Mouse (Mus musculus) heart, postnatal 10 days (tissue): ENCODE data around the gene Ephx1. TPM values are rescaled to one million over a fixed set of nuclear protein-coding genes. Genes with fewer than 3 reads are reported as not detected.
"Not testable (repeated sequence)": the region's sequence is repeated elsewhere in the genome, so short reads cannot be mapped to it uniquely, and the experiment has no call there.

Experiments used
- DNase-seq, 2 experiments: peaks; one replicate each; pipeline ENCODE4 v3.0.0; 2021
- intact Hi-C: fragments of 180-260 bp; cut with DNase I; formaldehyde crosslinking; loops from one replicate; pipeline ENCODE4 v1.15.1; 2025
- total RNA-seq, 2 experiments: library from RNA; stranded (reverse); gene quantifications; 2 replicates each; pipeline ENCODE4 v1.2.3; 2021

The Ephx1 gene
- total RNA-seq, 2 experiments from 2014 or later = 20.5 to 21.2 TPM

DNA sequence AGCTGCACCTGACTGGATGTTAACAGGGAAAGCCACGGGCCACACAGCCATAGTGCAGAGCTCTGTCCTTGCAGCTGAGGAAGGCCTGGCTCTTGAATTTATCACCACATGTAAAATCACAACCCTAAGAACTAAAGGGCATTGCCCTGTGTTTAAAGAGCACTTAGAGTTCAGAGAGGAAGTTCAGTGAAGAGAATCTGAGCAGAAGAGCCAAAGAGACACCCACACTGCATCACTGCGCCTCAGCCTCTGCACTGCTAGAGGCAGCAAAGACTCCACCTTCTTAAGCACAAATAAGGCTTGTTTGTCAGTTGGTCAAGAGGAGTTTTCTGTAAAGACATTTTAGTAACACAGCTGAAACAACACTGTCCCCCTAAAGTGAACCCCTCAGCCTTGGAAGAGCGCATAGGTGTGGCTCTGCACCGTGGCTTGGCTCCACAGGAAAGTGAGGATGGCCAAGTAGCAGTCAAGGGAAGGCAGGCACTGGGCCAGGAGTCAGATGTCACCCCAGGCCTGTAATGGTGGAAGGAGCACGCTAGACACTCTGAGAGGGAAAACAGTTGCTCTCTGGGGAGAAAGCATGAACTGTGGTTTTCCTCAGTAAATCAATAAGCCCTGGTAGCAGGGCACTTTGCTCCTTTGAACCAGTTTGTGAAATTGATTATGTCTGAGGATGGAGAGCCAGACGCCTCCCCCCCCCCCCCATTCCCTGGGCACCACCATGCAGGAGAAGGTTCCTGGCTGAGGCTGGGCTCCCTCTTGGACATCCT is 5.8 kb downstream of the Ephx1 start:
- intact Hi-C loops = no loop called here
- DNase-seq = peak; percentile 78 to 79

- DNase-seq = no peak
- intact Hi-C loops = no loop called here
Measured at GRCm38 (mm10) chr1:181013446-181013845, 7.3 kb downstream of the Ephx1 start.

GRCm38 (mm10) chr1:181012416-181012815 is 8.3 kb downstream of the Ephx1 start:
- intact Hi-C loops = no loop called here
- no peak for DNase-seq

GRCm38 (mm10) chr1:181011601-181012000 is 9.1 kb downstream of the Ephx1 start:
- intact Hi-C loops = no loop called here
- no peak for DNase-seq

DNA sequence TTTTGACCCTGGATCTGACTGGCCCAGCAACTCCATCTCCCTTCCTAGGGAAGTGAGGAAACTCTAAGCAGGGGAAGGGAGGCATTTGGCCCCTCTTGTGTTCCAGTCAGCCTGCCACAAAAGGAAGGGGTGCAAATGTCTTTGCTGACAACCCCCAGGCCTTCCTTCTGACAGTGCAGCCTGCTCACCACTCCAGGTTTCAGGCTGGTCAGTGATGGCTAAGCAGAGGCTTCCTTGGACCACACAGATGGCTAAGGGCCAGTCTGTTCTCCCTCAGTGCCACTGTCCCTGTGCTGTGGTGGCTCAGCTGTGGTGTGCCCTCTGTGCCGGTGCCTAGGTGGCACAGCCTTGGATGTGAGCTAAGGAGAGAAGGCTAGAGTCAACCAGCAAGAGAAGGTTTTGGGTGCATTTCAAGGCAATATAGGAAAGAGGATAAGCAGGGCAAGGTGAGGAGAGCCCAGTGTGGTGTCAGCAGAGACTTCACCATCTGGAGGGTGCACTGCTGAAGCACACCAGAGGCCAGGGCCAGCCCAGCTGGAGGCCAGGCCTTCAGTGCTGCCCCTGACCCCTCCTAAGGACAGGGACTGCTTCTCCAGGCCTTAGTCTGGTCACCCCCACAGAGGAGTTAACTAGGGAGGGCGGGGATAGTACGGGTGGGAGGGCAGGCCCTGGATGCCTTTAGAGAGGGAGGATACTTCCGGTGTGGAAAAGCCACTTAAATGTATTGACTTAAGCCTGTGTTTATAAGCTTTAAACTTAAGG is 10.4 kb downstream of the Ephx1 start:
- peak; percentile 11 to 28 for DNase-seq

DNA sequence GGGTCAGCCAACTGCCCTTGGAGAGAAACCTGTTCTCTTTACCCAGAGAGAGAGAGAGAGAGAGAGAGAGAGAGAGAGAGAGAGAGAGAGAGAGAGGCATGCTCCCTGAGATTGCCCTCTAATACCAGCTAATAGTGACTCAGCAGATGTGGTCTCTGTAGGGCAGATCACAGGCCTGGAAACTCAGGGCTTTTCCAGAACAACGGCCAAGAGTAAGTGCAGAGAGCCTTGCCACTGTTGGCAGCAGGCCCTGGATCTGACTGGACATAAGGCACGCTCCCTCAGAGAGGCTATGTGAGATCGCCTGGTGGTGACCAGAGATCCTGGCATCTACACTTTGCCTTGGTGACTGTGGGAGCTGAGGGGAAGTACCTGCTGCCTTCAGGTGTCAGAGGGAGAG is 10.9 kb downstream of the Ephx1 start:
- peak; percentile 82 to 83 for DNase-seq
- intact Hi-C loops = no loop called here

More for the DNA sequence above, 10.4 kb downstream of the Ephx1 start:
- intact Hi-C loops = no loop called here

GRCm38 (mm10) chr1:181009011-181009590 is 11.6 kb downstream of the Ephx1 start:
- intact Hi-C loops = no loop called here
- no peak for DNase-seq

DNA sequence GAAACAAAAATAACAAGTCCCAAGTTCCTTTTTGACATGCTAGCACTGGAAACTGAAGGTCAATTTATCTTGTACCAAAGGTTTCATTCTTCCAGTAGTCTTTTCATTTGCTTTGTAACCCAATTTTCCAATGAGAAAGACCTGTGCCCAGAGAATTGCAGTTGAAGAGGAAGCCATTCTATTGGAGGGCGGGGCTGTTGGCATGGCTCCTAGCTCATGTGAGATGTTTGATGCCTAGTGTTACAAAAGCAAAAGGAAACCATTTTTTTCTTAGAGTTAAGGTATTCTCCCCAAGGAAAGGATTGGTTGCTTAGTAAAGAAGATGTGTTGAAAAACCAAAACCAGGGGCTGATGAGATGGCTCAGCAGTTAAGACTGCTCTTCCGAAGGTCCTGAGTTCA is 12.4 kb downstream of the Ephx1 start:
- intact Hi-C loops = no loop called here
- DNase-seq = peak; percentile 35

GRCm38 (mm10) chr1:181007831-181008230 is 12.9 kb downstream of the Ephx1 start:
- intact Hi-C loops = no loop called here
- DNase-seq = no peak

DNA sequence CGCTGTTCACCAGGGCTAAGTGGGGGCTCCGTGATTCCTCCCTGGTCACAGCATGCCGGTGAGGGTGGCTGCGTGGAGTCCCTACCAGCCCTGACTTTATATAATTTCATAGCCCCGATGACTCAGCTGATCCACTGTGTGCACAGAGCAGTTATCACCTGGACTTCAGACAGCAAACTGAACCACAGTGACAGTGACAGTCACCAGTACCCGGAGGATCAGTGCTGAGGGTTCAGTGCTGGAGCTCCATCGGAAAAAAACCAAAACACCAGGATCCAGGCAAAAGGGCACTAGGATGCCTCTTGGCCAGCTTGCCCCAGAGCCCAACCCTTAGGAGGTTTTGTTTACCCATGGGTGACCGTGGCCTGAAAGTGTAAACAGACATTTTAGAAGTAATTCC is 15.4 kb downstream of the Ephx1 start:
- intact Hi-C loops = no loop called here
- DNase-seq = no peak

GRCm38 (mm10) chr1:181003790-181004189 is 16.9 kb downstream of the Ephx1 start:
- intact Hi-C loops = no loop called here
- DNase-seq = no peak

DNA sequence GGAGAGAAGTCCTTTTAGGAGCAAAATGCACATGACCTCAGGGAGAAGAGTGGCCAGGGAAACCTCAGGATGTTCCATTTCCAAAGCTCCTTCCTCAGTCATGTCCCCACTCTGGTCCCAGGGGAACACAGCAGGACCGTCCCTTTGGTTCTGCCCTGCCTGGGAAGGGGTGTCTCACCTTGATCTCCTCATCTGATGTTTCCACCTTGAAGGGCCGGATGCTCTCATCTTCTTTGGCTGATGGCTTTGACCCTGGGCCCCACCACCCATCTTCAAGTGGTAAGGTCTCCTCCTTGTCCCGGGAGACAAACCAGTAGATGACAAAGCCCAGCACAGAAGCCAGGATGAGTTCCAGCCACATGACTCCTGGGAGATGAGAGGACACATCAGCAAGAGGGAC is 19.1 kb downstream of the Ephx1 start:
- no peak for DNase-seq
- intact Hi-C loops = no loop called here

DNA sequence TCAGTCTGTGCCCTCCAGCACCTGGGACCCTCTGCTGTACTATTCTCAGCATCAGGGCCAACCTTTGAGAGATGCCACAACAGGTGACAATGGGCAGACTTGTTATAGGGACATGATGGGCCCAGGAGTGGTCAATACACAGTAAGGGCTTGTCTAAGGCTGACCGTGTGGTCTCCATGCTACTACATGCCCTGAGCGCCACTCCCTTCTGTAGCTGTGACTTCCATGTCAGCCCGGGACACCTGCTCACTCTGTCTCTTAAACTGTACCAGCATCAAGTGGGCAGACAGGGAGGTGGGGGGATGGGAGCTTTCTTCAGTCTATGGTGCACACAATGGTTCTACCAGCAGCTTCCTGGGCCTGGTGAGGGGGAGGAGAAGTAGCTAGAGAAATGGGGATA is 19.5 kb downstream of the Ephx1 start:
- intact Hi-C loops = no loop called here
- DNase-seq = no peak

- intact Hi-C loops = no loop called here
- DNase-seq = no peak
Measured at GRCm38 (mm10) chr1:181000501-181001092, 20.1 kb downstream of the Ephx1 start.

DNA sequence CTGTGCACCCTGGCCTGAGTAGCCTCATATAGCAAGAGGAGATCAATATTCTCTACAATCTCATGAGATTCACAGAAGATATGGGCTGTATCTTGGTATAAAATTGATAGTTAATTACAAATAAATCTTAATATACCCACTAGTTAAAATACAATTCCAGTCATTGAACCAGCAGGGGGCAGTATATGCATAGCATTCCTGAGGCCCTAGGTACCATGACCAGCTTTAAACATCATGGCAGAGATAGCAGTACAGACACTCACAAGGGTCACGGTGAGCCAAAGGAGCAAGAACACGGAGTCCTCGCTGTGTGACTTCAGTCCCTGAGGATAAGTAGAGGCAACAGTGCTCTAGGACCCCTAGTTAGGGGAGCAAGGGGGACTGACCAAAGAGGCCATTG is 28.6 kb downstream of the Ephx1 start:
- DNase-seq = peak; percentile 51 to 76

GRCm38 (mm10) chr1:180990671-180991070 is 30.0 kb downstream of the Ephx1 start:
- no peak for DNase-seq
- intact Hi-C loops = loop anchor here (5.0 kb wide), 1 partner anchor 107 kb away; no protein-coding TSS in a partner anchor

More for the DNA sequence above, 28.6 kb downstream of the Ephx1 start:
- intact Hi-C loops = loop anchor here (1.0 to 5.0 kb wide), 2 partner anchors 47 to 105 kb away; no protein-coding TSS in a partner anchor

DNA sequence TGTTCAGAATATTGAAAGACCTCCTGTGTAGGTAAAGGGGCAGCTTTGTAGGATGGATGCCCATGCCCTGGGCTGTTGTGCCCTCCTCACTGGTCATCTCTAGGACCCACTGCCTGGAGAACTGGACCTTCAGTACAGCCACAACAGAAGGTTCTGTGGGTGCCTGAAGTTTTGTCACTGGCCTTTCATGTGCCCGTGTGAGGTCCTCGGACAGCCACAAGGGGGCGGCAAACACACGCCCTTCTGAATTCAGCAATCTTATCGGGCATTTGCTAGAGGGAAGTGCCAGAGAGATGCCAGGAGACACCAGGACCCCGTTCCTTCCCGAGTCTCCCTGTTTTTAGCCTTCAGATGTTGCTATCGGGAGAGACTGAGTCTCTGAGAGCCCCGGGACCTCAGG is 32.9 kb downstream of the Ephx1 start:
- intact Hi-C loops = loop anchor here (1.0 kb wide), 1 partner anchor 52 kb away; no protein-coding TSS in a partner anchor
- DNase-seq = peak; percentile 67 to 79

DNA sequence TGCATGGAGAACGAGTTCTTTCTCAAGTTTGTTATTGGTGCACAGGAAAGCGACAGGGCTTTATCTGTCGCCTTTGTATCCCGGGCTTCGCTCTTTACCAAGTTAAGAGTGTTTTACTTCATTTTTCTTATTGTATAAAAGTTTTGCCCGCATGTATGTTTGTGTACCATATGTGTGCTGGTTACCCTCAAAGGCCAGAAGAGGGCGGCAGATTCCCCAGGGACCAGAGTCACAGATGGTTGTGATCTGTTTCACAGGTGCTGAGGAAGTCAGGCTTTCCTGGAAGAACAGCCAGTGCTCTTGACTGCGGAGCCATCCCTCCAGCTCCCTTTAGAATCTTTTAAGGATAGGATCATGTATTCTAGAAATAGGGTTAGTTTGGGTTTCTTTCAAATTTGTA is 34.0 kb downstream of the Ephx1 start:
- no peak for DNase-seq
- intact Hi-C loops = no loop called here

- DNase-seq, intact Hi-C loops: not testable (repeated sequence)
Measured at GRCm38 (mm10) chr1:180981298-180982046, 39.2 kb downstream of the Ephx1 start.

GRCm38 (mm10) chr1:180980464-180980863 is 40.2 kb downstream of the Ephx1 start:
- intact Hi-C loops = no loop called here
- no peak for DNase-seq
